Mouse (Mus musculus) lung, adult 2 months (tissue): ENCODE measurements around the gene Pced1a. TPM values are rescaled to one million over a fixed set of nuclear protein-coding genes. Genes with fewer than 3 reads are reported as not detected.
A peak's percentile ranks its signal among the peaks of the same experiment; 100 is the strongest.

Source experiments
- DNase-seq: peaks from one replicate; pipeline ENCODE4 v3.0.0; 2022
- H3K4me1 ChIP-seq: fragments of 200-500 bp; 2 replicates; pipeline ENCODE4 v1.6.1; 2011; ENCODE audit warnings: low read length; ENCODE audit not compliant: control insufficient read depth, insufficient read depth
- H3K4me3 ChIP-seq: fragments of 200-500 bp; replicated peaks from 2 replicates; pipeline ENCODE3; 2011; ENCODE audit warnings: low read depth, mild to moderate bottlenecking, control low read depth, low read length; ENCODE audit errors: extremely low read depth
- CTCF ChIP-seq: fragments of 200-500 bp; IDR thresholded peaks from 2 replicates; pipeline ENCODE4 v1.5.1; 2011; ENCODE audit warnings: mild to moderate bottlenecking, low read length, control low read depth; ENCODE audit not compliant: insufficient read depth
- POLR2A ChIP-seq: fragments of 200-500 bp; IDR thresholded peaks from 2 replicates; pipeline ENCODE4 v1.6.1; 2011; ENCODE audit warnings: low read depth, mild to moderate bottlenecking, control low read depth, low read length, borderline replicate concordance; ENCODE audit errors: extremely low read depth
- WGBS: fragments of 180-500 bp; shearing (Covaris S2); methylation state at CpG from one replicate; pipeline ENCODE4 v1.1.7; 2018; 5-methylcytosine and 5-hydroxymethylcytosine counted together
- polyA plus RNA-seq: library from polyadenylated mRNA; depleted of rRNA; stranded (reverse); fragments of >200 nt; gene quantifications from 2 replicates; pipeline ENCODE4 v1.2.3, GENCODE M21; 2012

Pced1a gene
- polyA plus RNA-seq, 1 experiment = 31.7 TPM

DNA sequence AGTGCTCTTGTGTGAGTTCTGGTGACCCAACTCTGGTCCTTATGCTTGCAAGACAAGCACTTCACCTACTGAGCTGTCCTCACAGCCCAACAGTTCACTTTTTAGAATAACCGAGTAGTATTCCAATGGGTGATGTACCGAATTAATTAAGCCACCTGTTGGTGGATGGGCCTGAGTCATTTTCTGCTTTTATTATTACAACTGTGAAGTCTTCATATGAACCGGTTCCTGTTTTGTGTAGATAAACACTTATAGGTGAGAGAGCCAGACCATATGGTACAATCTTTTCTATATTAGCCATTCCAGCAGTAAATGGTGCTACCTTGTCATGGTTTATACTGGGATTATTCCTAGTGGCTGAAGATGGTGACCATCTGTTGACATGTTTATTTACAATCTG lies 11.7 kb downstream of the Pced1a start:
- WGBS = 65% methylated on average over 3 of the region's 3 CpGs
- DNase-seq = no peak

DNA sequence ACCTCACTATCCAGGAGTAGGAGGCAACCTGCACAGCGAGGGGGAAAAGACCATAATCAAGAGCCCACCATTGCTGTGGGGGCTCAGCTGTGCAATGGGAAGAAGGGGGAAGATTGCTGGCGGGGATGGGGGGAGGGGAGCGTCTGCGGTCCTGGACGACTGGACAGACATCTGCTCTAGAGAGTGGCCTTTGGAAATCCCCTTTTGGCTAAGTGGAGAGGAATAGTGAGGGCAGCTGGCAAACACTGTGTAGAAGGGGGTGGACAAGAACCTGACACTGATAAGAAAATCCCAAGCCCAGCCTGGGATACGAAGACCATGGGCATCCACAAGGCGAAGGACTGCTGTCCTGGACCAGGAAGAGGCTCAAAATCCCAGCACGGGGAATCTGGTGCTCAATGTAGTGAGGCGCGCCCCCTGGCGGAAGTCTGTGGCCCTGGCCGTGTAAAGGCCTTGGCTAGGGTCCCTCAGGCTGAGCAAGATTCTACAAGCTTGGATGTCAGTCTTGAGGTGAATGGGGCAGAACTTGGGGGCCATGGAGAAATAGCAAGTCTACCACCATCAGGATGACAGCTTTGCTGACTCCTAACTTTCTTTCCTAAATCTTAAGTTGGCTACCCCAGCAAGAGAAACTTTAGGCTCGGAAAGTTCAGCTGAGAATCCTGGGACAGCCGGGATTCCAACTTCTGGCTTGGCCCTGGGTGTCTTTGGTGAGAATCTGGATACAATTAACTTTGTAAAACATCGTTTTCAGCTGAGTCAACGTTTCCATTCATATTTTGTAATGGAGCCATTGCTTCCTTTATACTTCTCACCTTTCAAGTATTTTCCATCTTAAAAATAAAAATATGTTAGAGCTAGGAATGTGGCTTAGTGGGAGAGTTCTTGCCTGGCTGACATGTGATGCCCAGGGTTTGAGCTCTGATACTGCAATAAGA lies 12.7 kb downstream of the Pced1a start:
- H3K4me1 ChIP-seq = no peaks in the 10 kb centered on the region
- DNase-seq = peak; percentile 79
- TF ChIP-seq POLR2A = no peak
- TF ChIP-seq CTCF = peak; percentile 78
- 30% methylated on average over 16 of the region's 16 CpGs for WGBS
- H3K4me3 ChIP-seq = no peak overlapping the region

More for the DNA sequence above, 11.7 kb downstream of the Pced1a start:
- TF ChIP-seq POLR2A = no peak
- TF ChIP-seq CTCF = no peak
- no peaks in the 10 kb centered on the region for H3K4me1 ChIP-seq
- H3K4me3 ChIP-seq = no peak overlapping the region

GRCm38 (mm10) chr2:130408194-130408593 lies 16.3 kb downstream of the Pced1a start:
- Histone ChIP-seq H3K4me1 (no peaks in the 10 kb centered on the region), H3K4me3 (no peak overlapping the region)
- DNase-seq = no peak
- no peak for TF ChIP-seq POLR2A
- no peak for TF ChIP-seq CTCF
- 29% methylated on average over 6 of the region's 6 CpGs for WGBS

GRCm38 (mm10) chr2:130406178-130406577 lies 18.3 kb downstream of the Pced1a start, which contains the start of gene Tmem239:
Tmem239 (plus strand) TSS chr2:130406478.
- WGBS = 82% methylated on average over 2 of the region's 2 CpGs
- DNase-seq = no peak
- Histone ChIP-seq H3K4me3 (no peak within 1 kb of the TSS), H3K4me1 (no peaks in the 10 kb centered on the region)
- TF ChIP-seq CTCF = no peak
- TF ChIP-seq POLR2A = no peak

GRCm38 (mm10) chr2:130404939-130405338 lies 19.6 kb downstream of the Pced1a start, which contains the start of the genes Gm28372 and 1700020A23Rik:
Gm28372 (plus strand) TSS chr2:130405239.
1700020A23Rik (plus strand) TSS chr2:130405259.
- WGBS = 79% methylated on average over 1 of the region's 1 CpGs
- H3K4me1 ChIP-seq = no peaks in the 10 kb centered on the region
- H3K4me3 ChIP-seq = no peak within 1 kb of the TSS
- no peak for TF ChIP-seq POLR2A
- no peak for TF ChIP-seq CTCF
- no peak for DNase-seq

DNA sequence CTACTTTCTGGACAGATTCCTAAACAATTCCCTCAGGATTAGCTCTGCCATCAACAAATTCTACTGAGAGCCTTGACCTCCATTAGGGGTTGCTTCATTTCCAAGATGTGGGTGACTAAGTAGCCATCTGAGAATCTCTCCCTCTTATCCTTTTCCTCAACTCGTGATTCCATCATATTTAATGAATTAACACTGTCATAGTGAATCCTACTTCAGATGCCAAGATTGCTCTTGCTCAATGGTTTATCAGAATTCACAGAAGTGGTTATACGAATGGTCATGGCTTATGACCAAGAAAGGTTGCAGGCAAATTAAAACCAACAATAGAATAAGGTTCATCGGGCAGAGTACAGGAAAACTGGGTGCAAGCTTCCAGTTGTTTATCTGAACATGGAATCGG lies 22.6 kb downstream of the Pced1a start:
- Histone ChIP-seq H3K4me1 (no peaks in the 10 kb centered on the region), H3K4me3 (no peak overlapping the region)
- DNase-seq = no peak
- no peak for TF ChIP-seq CTCF
- 63% methylated on average over 4 of the region's 4 CpGs for whole genome bisulfite sequencing

DNA sequence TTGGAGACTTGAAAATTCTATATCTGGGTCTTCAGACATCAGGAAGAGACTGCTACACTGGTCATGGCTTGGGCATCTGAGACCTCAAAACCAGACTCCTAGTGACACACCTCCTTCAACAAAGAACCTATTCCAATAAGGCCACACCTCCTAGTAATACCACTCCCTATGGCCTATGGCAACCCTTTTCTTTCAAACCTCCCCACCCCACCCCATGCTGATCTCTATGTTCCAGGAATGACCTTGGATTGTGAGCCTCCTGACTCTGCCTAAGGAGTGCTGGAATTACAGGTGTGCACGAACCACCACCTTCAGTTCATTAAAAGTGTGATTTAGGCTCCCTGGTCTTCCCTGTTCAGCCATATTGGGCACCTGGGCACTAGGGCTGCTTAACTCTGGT lies 24.5 kb downstream of the Pced1a start:
- Histone ChIP-seq H3K4me3 (no peak overlapping the region), H3K4me1 (no peaks in the 10 kb centered on the region)
- DNase-seq = no peak
- WGBS = 94% methylated on average over 1 of the region's 1 CpGs
- no peak for TF ChIP-seq POLR2A
- no peak for TF ChIP-seq CTCF

DNA sequence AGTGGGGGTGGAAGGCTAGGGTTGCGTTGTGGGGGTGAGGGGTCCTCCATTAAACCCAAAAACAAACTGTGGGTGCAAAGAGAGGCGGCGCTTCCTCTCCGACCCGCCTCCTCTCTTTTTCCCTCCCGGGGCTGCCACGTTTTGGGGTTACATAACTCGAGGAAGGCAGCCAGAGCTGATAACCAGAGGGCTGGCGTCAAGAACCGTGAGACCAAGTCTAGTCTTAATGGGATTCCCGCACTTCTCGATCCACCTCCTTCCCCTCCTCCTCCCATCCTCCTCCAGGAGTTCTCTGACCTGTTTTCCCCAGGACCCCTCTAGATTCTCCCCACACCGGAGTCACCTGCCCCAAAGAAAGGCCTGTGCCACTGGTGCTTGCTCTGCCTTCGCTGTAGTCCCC lies 26.4 kb downstream of the Pced1a start:
- TF ChIP-seq POLR2A = no peak
- TF ChIP-seq CTCF = no peak
- Histone ChIP-seq H3K4me3 (no peak overlapping the region), H3K4me1 (no peaks in the 10 kb centered on the region)
- peak; percentile 21 for DNase-seq
- WGBS = 16% methylated on average over 14 of the region's 14 CpGs

DNA sequence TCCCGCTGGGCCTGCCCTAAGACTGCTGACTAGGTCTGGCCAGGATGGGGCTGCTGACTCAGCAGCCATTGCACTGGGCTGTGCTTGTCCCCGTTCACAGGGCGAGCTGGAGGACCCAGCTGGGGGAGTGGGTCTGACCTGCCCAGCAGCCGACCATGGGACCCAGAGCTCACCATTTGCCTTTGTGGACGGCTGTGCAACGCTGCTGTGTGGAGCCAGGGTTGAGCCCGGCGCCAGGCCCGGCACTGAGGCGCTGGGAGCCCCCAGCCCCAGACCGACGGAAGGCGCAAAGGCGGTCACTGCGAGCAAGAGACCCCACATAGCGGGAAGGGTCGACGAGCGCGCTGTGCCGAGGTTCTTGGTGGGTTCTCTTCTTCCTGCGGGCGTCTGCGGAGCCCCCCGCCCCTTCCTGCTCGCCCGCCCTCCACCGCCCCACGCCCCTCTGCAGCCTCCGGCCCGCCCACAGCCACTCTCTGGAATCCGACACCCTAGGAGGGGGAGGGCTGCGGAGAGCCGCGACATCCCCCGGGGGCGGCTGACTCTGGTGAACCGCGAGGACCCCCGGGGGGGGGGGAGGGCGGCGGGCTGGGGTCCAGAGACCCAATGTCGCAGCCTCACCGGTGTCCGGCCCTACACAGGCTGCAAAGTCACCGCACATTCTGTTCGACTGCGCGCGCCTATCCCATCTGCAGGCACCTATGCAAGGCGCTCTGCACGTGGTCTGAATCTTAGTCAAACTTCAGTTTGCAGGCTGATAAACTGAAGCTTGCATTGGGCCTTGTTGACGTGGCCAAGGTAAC lies 27.1 kb downstream of the Pced1a start, which contains the start of gene Cpxm1:
Cpxm1 (minus strand) TSS at position 389 of the 800 bp plus-strand sequence.
- Histone ChIP-seq H3K4me1 (no peaks in the 10 kb centered on the region), H3K4me3 (peak within 1 kb of the TSS; percentile 29)
- 3% methylated on average over 49 of the region's 53 CpGs for WGBS
- DNase-seq = no peak
- TF ChIP-seq POLR2A = no peak
- no peak for TF ChIP-seq CTCF

DNA sequence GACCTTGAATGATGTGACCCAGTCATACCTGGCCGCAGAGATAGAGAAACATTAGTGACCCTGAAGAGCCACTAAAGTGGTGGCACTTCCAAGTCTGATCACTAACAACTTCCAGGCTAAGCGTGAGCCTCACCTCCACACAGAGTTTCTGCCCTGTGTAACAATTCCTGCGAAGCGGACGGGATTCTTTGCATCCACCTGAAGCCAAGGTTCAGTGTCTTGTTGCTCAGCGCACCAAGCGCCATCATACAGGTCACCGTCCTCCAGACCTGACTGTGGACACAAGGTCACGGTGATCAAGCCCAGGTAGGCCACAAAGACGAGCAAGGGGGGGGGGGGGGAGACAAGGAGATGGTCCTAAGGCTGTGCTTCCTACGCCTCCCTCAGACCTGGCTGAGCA lies 28.8 kb downstream of the Pced1a start:
- no peak for DNase-seq
- TF ChIP-seq CTCF (no peak), POLR2A (no peak)
- WGBS = 94% methylated on average over 11 of the region's 11 CpGs
- Histone ChIP-seq H3K4me1 (no peaks in the 10 kb centered on the region), H3K4me3 (no peak overlapping the region)
